Mouse (Mus musculus) liver, postnatal 0 days (tissue): ENCODE data around the gene Atp6v1g2. TPM values are rescaled to one million over a fixed set of nuclear protein-coding genes. Genes with fewer than 3 reads are reported as not detected.

ENCODE experiments used
- ATAC-seq: fragments of 200-750 bp; cut with Nextera tagmentation; 2 replicates; pipeline ENCODE4 v1.8.0; 2017; ENCODE audit warnings: mild to moderate bottlenecking, moderate library complexity
- DNase-seq: peaks from one replicate; pipeline ENCODE4 v3.0.0-alpha.2; 2016
- H3K27ac ChIP-seq: fragments of 300-500 bp; sonication (generic); 2 replicates; pipeline ENCODE4 v1.5.1; 2014; ENCODE audit warnings: antibody characterized with exemption, moderate library complexity, mild to moderate bottlenecking, low read depth
- H3K27me3 ChIP-seq: fragments of 300-500 bp; sonication (generic); 2 replicates; pipeline ENCODE4 v1.6.1; 2014; ENCODE audit warnings: low read length, control low read depth, mixed read lengths; ENCODE audit not compliant: insufficient read depth
- H3K36me3 ChIP-seq: fragments of 300-500 bp; sonication (generic); replicated peaks from 2 replicates; pipeline ENCODE4 v1.6.1; 2014; ENCODE audit warnings: mild to moderate bottlenecking, control low read depth, low read length, moderate library complexity, mixed read lengths; ENCODE audit not compliant: insufficient read depth
- H3K4me1 ChIP-seq: fragments of 300-500 bp; sonication (generic); 2 replicates; pipeline ENCODE4 v1.6.1; 2014; ENCODE audit warnings: antibody characterized with exemption, mild to moderate bottlenecking, control low read depth; ENCODE audit not compliant: insufficient read depth
- H3K4me2 ChIP-seq: fragments of 300-500 bp; sonication (generic); 2 replicates; pipeline ENCODE4 v1.6.1; 2014; ENCODE audit warnings: low read depth, mild to moderate bottlenecking, low read length, moderate library complexity, mixed read lengths
- H3K4me3 ChIP-seq: fragments of 300-500 bp; sonication (generic); 2 replicates; pipeline ENCODE4 v1.5.1; 2014; ENCODE audit warnings: low read depth, low read length
- H3K9ac ChIP-seq: fragments of 300-500 bp; sonication (generic); replicated peaks from 2 replicates; pipeline ENCODE4 v1.6.1; 2014; ENCODE audit warnings: mild to moderate bottlenecking, moderate library complexity
- H3K9me3 ChIP-seq: fragments of 300-500 bp; sonication (generic); 2 replicates; pipeline ENCODE4 v1.6.1; 2016; ENCODE audit warnings: mild to moderate bottlenecking, control low read depth, low read length, mixed read lengths
- CTCF ChIP-seq: sonication (generic); IDR thresholded peaks from 2 replicates; pipeline ENCODE4 v1.5.1; 2016; ENCODE audit warnings: antibody characterized with exemption, low read depth
- EP300 ChIP-seq: IDR thresholded peaks from 2 replicates; pipeline ENCODE4 v1.6.1; 2016; ENCODE audit warnings: antibody characterized with exemption, low read depth, mild to moderate bottlenecking
- WGBS: fragments of 180-500 bp; shearing (Covaris S2); extraction: QIAGEN DNeasy Blood & Tissue Kit; methylation state at CpG from one replicate; pipeline ENCODE4 v1.1.7; 2014; ENCODE audit not compliant: insufficient replicate concordance; 5-methylcytosine and 5-hydroxymethylcytosine counted together
- polyA plus RNA-seq: library from polyadenylated mRNA; unstranded; fragments of >200 nt; fragmentation: Nextera tagmentation; extraction: Ambion mirVana; gene quantifications from 2 replicates; pipeline ENCODE4 v1.2.1, GENCODE M21; 2015

The Atp6v1g2 gene
- polyA plus RNA-seq, 1 experiment from 2014 or later, result 1.3 TPM

GRCm38 (mm10) chr17:35189186-35189585 is 44.3 kb upstream of the Atp6v1g2 start:
- H3K9ac ChIP-seq, result no peak overlapping the region
- no peaks in the 10 kb centered on the region for H3K27me3 ChIP-seq
- DNase-seq (no peak), ATAC-seq (no peak; the same call in 1 of the 2 replicates)
- H3K9me3 ChIP-seq, result no peaks in the 10 kb centered on the region
- H3K36me3 ChIP-seq, result no peaks in the 10 kb centered on the region
- WGBS, result 21% methylated on average over 1 of the region's 1 CpGs
- H3K27ac ChIP-seq, result peak overlapping the region; percentile 91
- peak overlapping the region; percentile 55 for H3K4me2 ChIP-seq
- no peak overlapping the region for H3K4me3 ChIP-seq
- TF ChIP-seq CTCF, result no peak
- TF ChIP-seq EP300, result no peak
- peaks cover 17% of the 10 kb centered on the region for H3K4me1 ChIP-seq

GRCm38 (mm10) chr17:35190096-35190495 is 43.4 kb upstream of the Atp6v1g2 start:
- Histone ChIP-seq H3K4me2 (peak overlapping the region; percentile 55), H3K27me3 (peaks cover 6% of the 10 kb centered on the region; the same call in 1 of the 2 replicates), H3K9ac (no peak overlapping the region), H3K9me3 (no peaks in the 10 kb centered on the region), H3K4me3 (no peak overlapping the region), H3K27ac (peak overlapping the region; percentile 91), H3K4me1 (peaks cover 24% of the 10 kb centered on the region), H3K36me3 (no peaks in the 10 kb centered on the region)
- DNase-seq, result no peak
- 22% methylated on average over 4 of the region's 4 CpGs for WGBS
- TF ChIP-seq EP300, result no peak
- TF ChIP-seq CTCF, result no peak
- ATAC-seq, result no peak

- ATAC-seq (no peak), DNase-seq (no peak)
- Histone ChIP-seq H3K4me2 (no peak overlapping the region), H3K4me3 (no peak overlapping the region), H3K9ac (no peak overlapping the region), H3K4me1 (peaks cover 20% of the 10 kb centered on the region), H3K36me3 (no peaks in the 10 kb centered on the region), H3K27me3 (peaks cover 12% of the 10 kb centered on the region), H3K9me3 (no peaks in the 10 kb centered on the region), H3K27ac (0 out of 2 replicates have a peak overlapping the region, but pooled peaks have one; percentile 24)
- 51% methylated on average over 2 of the region's 2 CpGs for WGBS
- TF ChIP-seq EP300, result no peak
- peak; percentile 25 for TF ChIP-seq CTCF
Measured at GRCm38 (mm10) chr17:35191723-35192122, 41.7 kb upstream of the Atp6v1g2 start.

GRCm38 (mm10) chr17:35192924-35193323 is 40.5 kb upstream of the Atp6v1g2 start:
- Histone ChIP-seq H3K4me2 (no peak overlapping the region), H3K9me3 (no peaks in the 10 kb centered on the region), H3K36me3 (no peaks in the 10 kb centered on the region), H3K4me3 (no peak overlapping the region), H3K4me1 (peaks cover 20% of the 10 kb centered on the region), H3K9ac (no peak overlapping the region), H3K27ac (peak overlapping the region; percentile 75), H3K27me3 (peaks cover 12% of the 10 kb centered on the region)
- DNase-seq (no peak), ATAC-seq (no peak)
- 52% methylated on average over 5 of the region's 5 CpGs for WGBS
- TF ChIP-seq EP300 (no peak), CTCF (no peak)

GRCm38 (mm10) chr17:35193881-35194843 is 39.3 kb upstream of the Atp6v1g2 start, which contains the start of gene Ltb:
TSS of gene Ltb (plus strand) at chr17:35194439.
- H3K36me3 ChIP-seq, result no peaks in the 10 kb centered on the region
- WGBS, result 33% methylated on average over 28 of the region's 28 CpGs
- TF ChIP-seq CTCF (no peak), EP300 (no peak)
- DNase-seq, result no peak
- peak within 1 kb of the TSS; percentile 44 for H3K4me3 ChIP-seq
- H3K9ac ChIP-seq, result peak within 1 kb of the TSS; percentile 35
- peaks cover 20% of the 10 kb centered on the region for H3K4me1 ChIP-seq
- H3K4me2 ChIP-seq, result peak within 1 kb of the TSS; percentile 80
- H3K27ac ChIP-seq, result peak within 1 kb of the TSS; percentile 78
- H3K9me3 ChIP-seq, result no peaks in the 10 kb centered on the region
- ATAC-seq, result no peak
- H3K27me3 ChIP-seq, result peaks cover 12% of the 10 kb centered on the region
